29 mouse cellular contexts compared by ENCODE assay signal in genomic region chr5:63960565-63960964, GRCm38 (mm10).
"Had no signal": no experiment of that assay in that cellular context is flagged by ENCODE, and none has a peak within 500 bp of the region (broad histone marks: within the 10 kb centered on the region; RNA-seq: fewer than 3 reads in every experiment).

No protein-coding gene starts in this region.

- ATAC-seq: forebrain, embryonic 13.5 days; forebrain, embryonic 14.5 days; forebrain, embryonic 15.5 days; forebrain, embryonic 16.5 days; forebrain, postnatal 0 days had no signal

- H3K27me3 ChIP-seq: embryonic facial prominence, embryonic 12.5 days; embryonic facial prominence, embryonic 13.5 days; embryonic facial prominence, embryonic 15.5 days; forebrain, embryonic 12.5 days; forebrain, embryonic 13.5 days; forebrain, embryonic 15.5 days had no signal

- H3K36me3 ChIP-seq: embryonic facial prominence, embryonic 12.5 days; embryonic facial prominence, embryonic 15.5 days; forebrain, embryonic 15.5 days had no signal

- H3K9ac ChIP-seq: embryonic facial prominence, embryonic 12.5 days; embryonic facial prominence, embryonic 13.5 days; embryonic facial prominence, embryonic 15.5 days; forebrain, embryonic 12.5 days; forebrain, embryonic 13.5 days; forebrain, embryonic 15.5 days; forebrain, postnatal 0 days had no signal

- DNase-seq: cerebellum, adult 2 months; cerebellum, adult 8-10 months; cerebellum, adult 9-10 months; cerebellum, adult 9-11 months; cerebellum, postnatal 10 days; cerebellum, postnatal 14 days; cerebellum, postnatal 25 days; cerebellum, postnatal 36 days; embryo, embryonic 11 days; forebrain, postnatal 0 days; gastrocnemius, adult 2 months; gastrocnemius, postnatal 10 days; gastrocnemius, postnatal 14 days; gastrocnemius, postnatal 25 days; gastrocnemius, postnatal 36 days; heart, adult 11 months; heart, adult 18-20 months; heart, adult 2 months had no signal

- H3K4me2 ChIP-seq: embryonic facial prominence, embryonic 12.5 days; embryonic facial prominence, embryonic 13.5 days; embryonic facial prominence, embryonic 15.5 days; forebrain, embryonic 12.5 days; forebrain, embryonic 13.5 days; forebrain, embryonic 15.5 days had no signal

- H3K27ac ChIP-seq: embryonic facial prominence, embryonic 10.5 days; embryonic facial prominence, embryonic 12.5 days; embryonic facial prominence, embryonic 13.5 days; embryonic facial prominence, embryonic 15.5 days; forebrain, embryonic 12.5 days; forebrain, embryonic 13.5 days; forebrain, embryonic 15.5 days; gastrocnemius, adult 2 months; heart, adult 2 months had no signal

- H3K4me3 ChIP-seq: embryonic facial prominence, embryonic 10.5 days; embryonic facial prominence, embryonic 12.5 days; embryonic facial prominence, embryonic 13.5 days; embryonic facial prominence, embryonic 15.5 days; erythroblast, embryonic 14.5 days; forebrain, embryonic 10.5 days; forebrain, embryonic 12.5 days; forebrain, embryonic 13.5 days; forebrain, embryonic 15.5 days; gastrocnemius, adult 2 months; heart, adult 2 months had no signal

- H3K9me3 ChIP-seq: embryonic facial prominence, embryonic 12.5 days; embryonic facial prominence, embryonic 13.5 days; embryonic facial prominence, embryonic 15.5 days; forebrain, embryonic 12.5 days; forebrain, embryonic 13.5 days; forebrain, embryonic 15.5 days had no signal

- H3K4me1 ChIP-seq: forebrain, embryonic 12.5 days; forebrain, embryonic 13.5 days; forebrain, embryonic 15.5 days had no signal
